8 mouse cellular contexts compared by ENCODE assay signal in the genomic region with DNA sequence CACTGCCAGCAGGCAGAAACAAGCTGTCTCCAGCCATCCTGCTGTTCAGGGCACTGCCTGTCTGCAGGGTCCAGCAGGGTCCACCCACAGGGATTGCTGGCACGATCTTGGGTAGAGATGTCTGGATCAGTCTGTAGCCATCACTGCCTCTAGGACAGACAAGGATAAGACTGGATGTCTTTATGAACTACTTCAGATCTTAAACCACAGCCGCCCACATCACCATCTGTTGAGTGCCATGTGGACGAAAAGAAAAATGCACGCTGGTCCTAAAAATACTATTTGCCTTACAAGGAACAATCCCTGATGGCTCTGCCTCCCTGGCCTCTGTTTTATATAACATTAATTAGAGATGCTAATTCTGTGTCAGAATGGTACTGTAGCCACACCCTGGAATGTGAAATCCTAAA.
A peak's percentile ranks its signal among the peaks of the same experiment; 100 is the strongest.
DNase-seq lines count a peak whose midpoint lies in the region; ATAC-seq lines count a peak whose summit lies in the region.

No protein-coding gene starts in this region.

- no peak overlapping the region for H3K9ac ChIP-seq in embryonic facial prominence, embryonic 13.5 days
- no peak overlapping the region for H3K9ac ChIP-seq in neural tube, embryonic 15.5 days (replicated peaks)

- no peak overlapping the region for H3K4me2 ChIP-seq in embryonic facial prominence, embryonic 13.5 days
- H3K4me2 ChIP-seq in neural tube, embryonic 15.5 days: no peak overlapping the region

- intact Hi-C loops in left cerebral cortex, postnatal 10 days (cut with DNase I): no loop called here

- H3K9me3 ChIP-seq in embryonic facial prominence, embryonic 13.5 days: no peaks in the 10 kb centered on the region
- no peaks in the 10 kb centered on the region for H3K9me3 ChIP-seq in embryonic facial prominence, embryonic 10.5 days
- H3K9me3 ChIP-seq in neural tube, embryonic 15.5 days (replicated peaks): no peaks in the 10 kb centered on the region
- H3K9me3 ChIP-seq in heart, embryonic 10.5 days: no peaks in the 10 kb centered on the region

- peaks cover 35% of the 10 kb centered on the region for H3K4me1 ChIP-seq in embryonic facial prominence, embryonic 13.5 days
- peaks cover 9% of the 10 kb centered on the region for H3K4me1 ChIP-seq in embryonic facial prominence, embryonic 10.5 days
- no peaks in the 10 kb centered on the region for H3K4me1 ChIP-seq in neural tube, embryonic 15.5 days
- peaks cover 7% of the 10 kb centered on the region; the same call in 1 of the 2 replicates for H3K4me1 ChIP-seq in heart, embryonic 10.5 days

- no peaks in the 10 kb centered on the region for H3K36me3 ChIP-seq in embryonic facial prominence, embryonic 13.5 days
- no peaks in the 10 kb centered on the region for H3K36me3 ChIP-seq in embryonic facial prominence, embryonic 10.5 days (replicated peaks)
- no peaks in the 10 kb centered on the region for H3K36me3 ChIP-seq in neural tube, embryonic 15.5 days
- no peaks in the 10 kb centered on the region for H3K36me3 ChIP-seq in heart, embryonic 10.5 days

- ATAC-seq in embryonic facial prominence, embryonic 13.5 days (ENCODE audit: insufficient number of reproducible peaks, insufficient read depth, low FRiP score, low TSS enrichment, low read depth): no peak
- no peak for ATAC-seq in neural tube, embryonic 15.5 days (ENCODE audit: low FRiP score)

- H3K27ac ChIP-seq in embryonic facial prominence, embryonic 13.5 days: peak overlapping the region; percentile 78
- no peak overlapping the region for H3K27ac ChIP-seq in embryonic facial prominence, embryonic 10.5 days (replicated peaks)
- no peak overlapping the region for H3K27ac ChIP-seq in neural tube, embryonic 15.5 days (replicated peaks)
- no peak overlapping the region for H3K27ac ChIP-seq in heart, embryonic 10.5 days

- WGBS in embryonic facial prominence, embryonic 13.5 days: 52% methylated on average over 4 of the region's 4 CpGs
- WGBS in embryonic facial prominence, embryonic 10.5 days: 82% methylated on average over 4 of the region's 4 CpGs
- 93% methylated on average over 4 of the region's 4 CpGs for WGBS in neural tube, embryonic 15.5 days
- WGBS in heart, embryonic 10.5 days: 72% methylated on average over 4 of the region's 4 CpGs

- no peak overlapping the region for H3K4me3 ChIP-seq in embryonic facial prominence, embryonic 13.5 days
- H3K4me3 ChIP-seq in embryonic facial prominence, embryonic 10.5 days: no peak overlapping the region
- H3K4me3 ChIP-seq in neural tube, embryonic 15.5 days (replicated peaks): no peak overlapping the region
- no peak overlapping the region for H3K4me3 ChIP-seq in heart, embryonic 10.5 days

- H3K27me3 ChIP-seq in embryonic facial prominence, embryonic 13.5 days: no peaks in the 10 kb centered on the region
- no peaks in the 10 kb centered on the region for H3K27me3 ChIP-seq in embryonic facial prominence, embryonic 10.5 days (replicated peaks; ENCODE audit: low read depth, poor library complexity, severe bottlenecking)
- no peaks in the 10 kb centered on the region for H3K27me3 ChIP-seq in neural tube, embryonic 15.5 days (replicated peaks)
- no peaks in the 10 kb centered on the region for H3K27me3 ChIP-seq in heart, embryonic 10.5 days (ENCODE audit: insufficient read depth, poor library complexity, severe bottlenecking)

- DNase-seq in embryonic facial prominence, embryonic 10.5 days (ENCODE audit: low spot score): no peak
- DNase-seq in cerebellum, adult 11 months: peak; percentile 1
- peak; percentile 74 to 80 for DNase-seq in frontal cortex, postnatal 14 days (ENCODE audit: low spot score in 2 of 2)
- peak; percentile 47 to 76 for DNase-seq in left cerebral cortex, postnatal 10 days (ENCODE audit: extremely low spot score in 1 of 2, low spot score in 2 of 2)
- no peak for DNase-seq in heart, embryonic 10.5 days (ENCODE audit: low spot score)
- no peak for DNase-seq in kidney, adult 11 months

Comparison
In these comparisons a context has a peak if more than half of its experiments do, and no peak if none do; other contexts are left out.
1. DNase-seq: peak in cerebellum, adult 11 months (single experiment), frontal cortex, postnatal 14 days (2 of 2) and left cerebral cortex, postnatal 10 days (2 of 2); none in embryonic facial prominence, embryonic 10.5 days (single experiment), heart, embryonic 10.5 days (single experiment) and kidney, adult 11 months (single experiment).